Mouse (Mus musculus) lung, postnatal 25 days (tissue): ENCODE measurements around the gene Timd2.
"Not testable (repeated sequence)": the region's sequence is repeated elsewhere in the genome, so short reads cannot be mapped to it uniquely, and the experiment has no call there.

Experiments used
- DNase-seq: peaks from one replicate; pipeline ENCODE4 v3.0.0; 2022; ENCODE audit warnings: low spot score

The Timd2 gene

DNA sequence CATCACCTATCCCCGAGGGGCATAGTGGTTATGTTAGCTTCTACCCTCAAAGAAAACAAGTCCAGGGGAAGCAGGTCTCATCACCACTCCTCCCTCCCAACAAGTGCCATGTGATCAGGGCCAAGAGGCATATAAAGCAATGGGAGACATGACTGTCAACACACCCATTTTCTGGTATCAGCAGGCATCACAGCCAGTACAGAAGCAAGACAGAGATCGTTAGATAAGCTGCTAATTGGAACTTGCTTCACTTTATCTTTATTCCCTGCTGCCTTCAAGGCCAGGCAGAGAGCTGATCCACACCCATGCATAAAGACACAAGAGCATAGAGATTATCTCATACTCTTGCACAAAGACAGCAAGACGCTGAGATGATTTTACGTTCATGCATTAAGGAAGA, 43.6 kb downstream of the Timd2 start:
- no peak for DNase-seq

DNA sequence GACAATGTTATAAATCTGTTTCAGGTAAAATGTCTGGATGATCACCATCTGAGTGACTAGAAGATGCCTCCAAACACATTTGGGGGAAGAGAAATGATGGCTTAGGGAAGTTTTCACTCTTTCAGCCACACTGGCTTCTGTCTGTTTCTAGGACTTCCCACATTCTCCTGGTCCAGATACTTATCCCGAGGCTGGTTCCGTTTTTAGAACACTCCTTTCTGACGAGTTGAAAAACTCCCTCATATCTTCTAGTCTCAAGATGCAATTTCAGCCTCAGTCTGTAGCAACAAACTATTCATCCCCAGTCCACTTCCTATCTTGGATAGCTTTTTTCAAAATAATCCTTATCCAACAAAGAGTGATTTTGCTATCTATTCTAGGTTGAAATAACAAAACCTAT, 54.4 kb downstream of the Timd2 start:
- no peak for DNase-seq

DNA sequence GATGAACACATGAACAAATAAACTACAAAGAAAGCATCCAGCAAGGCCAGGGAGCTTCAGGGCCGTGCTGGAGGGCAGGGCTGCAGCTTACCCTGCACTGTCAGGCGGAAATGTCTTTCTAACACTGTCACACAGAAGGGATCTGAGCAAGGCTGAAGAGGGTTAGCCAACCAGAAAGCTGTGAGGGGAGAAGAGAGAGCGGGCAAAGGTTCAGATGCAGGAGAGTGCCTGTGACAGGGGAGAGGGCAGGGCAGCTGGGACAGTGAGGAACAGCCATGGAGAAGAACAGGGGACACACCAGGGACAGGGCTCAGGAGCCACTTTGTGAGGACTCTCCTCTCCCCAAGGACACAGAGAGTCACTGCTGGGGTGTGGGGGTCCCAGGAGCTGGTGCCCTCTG, 57.2 kb downstream of the Timd2 start:
- DNase-seq = not testable (repeated sequence)

DNA sequence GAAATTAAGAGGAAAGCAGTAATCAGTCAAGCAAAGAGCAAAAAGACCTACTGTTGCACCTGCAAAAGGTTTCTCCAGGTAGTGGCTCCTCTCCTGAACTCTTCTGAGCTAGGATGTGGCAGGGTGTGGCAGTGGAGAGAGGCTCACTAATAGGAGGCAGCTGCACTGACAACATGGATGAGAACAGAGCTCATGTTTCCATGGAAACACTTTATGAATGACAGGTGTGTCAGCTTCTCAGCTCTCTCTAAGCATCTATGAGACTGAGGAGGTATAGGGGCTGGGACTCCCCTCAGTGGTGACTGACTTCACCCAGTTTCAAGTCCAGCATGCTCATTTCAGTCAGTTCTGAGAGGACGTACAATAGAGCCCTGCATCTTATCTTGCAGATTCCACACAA, 62.0 kb downstream of the Timd2 start:
- no peak for DNase-seq

DNA sequence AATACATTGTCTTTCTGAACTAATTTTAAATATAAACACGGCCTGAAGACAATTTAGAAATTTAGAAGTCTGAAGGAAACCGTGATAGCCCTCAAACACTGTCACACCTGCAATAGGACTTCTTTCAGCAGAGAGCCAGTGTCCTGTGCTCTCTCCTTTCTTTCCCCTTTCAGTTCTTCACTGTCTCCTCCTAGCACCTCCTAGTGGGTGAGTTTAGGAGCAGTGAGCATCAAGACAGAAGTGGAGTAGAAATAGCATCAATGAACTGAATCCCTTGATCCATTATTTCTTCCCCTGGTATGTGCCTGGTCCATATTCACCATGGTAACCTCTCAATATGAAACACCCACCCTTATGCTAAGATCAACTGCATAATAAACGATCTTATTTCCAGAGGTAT, 70.3 kb downstream of the Timd2 start:
- DNase-seq = no peak

DNA sequence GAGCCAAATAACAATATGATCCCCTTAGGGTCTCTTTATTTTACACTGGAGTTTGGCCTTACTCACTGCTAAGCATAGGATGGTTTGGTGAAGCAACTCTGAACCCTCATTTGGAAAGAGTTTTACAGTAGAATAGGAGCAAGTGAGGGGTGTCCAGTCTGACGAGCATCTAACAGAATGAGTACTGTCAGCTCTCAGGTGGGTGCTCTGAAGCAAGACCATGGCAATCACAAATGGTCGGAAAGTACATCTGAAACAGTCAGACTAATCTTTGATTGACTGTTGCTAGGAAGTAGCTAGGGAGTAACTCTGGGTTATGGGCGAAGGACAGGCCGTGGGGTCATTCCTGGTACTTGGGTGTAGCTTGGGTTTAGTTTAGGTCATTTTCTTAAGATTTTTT, 71.3 kb downstream of the Timd2 start:
- not testable (repeated sequence) for DNase-seq

DNA sequence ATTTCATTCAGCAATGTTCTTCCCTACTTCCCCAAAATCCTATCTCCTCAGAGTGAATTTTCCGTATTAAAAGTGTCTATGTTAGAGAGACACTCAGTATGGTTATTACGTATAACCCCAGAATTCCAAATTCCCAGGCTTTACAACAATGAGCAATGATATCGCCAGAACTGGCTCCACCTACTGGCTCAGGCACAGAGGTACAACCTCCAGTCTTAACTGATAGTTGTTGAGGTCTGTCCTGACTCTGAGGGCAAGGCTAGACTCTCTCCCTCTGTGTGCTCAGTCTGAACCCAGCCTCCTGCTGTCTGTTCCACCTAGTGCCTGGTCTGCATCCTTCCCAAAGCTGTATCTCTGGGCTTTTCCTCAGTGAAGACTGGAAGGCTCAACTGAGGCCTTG, 75.2 kb downstream of the Timd2 start:
- DNase-seq = peak; percentile 9

DNA sequence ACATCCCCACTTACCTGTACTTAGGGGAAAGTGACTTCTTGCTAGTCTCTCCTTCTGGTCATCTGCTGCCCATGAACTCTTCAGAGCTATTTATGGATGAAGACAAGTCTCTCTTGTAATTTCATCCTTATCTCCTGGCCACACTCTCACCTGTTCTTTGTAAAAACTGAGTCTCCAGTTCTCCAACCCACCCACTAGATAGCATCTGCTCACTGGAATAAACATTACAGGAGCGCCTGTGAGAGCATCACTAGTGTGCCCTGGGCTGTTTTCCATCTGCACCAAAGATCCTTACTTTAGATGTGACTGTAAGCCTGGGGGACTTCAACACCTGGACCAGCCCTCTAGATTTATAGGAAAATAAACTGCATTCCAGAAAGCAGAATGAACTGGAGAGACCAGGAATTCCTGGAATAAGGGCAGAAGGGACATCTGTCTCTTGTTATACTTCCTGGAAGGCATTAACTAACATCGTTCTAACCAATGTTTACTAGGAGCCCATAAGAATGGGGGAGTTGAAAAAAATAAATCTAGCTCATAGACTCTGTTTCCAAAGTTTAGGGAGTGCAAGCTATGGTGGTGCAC, 77.6 kb downstream of the Timd2 start, which contains the start of gene Dppa1:
Gene Dppa1, minus strand, starts transcription at position 51 of the 585 bp plus-strand sequence.
- DNase-seq = no peak

DNA sequence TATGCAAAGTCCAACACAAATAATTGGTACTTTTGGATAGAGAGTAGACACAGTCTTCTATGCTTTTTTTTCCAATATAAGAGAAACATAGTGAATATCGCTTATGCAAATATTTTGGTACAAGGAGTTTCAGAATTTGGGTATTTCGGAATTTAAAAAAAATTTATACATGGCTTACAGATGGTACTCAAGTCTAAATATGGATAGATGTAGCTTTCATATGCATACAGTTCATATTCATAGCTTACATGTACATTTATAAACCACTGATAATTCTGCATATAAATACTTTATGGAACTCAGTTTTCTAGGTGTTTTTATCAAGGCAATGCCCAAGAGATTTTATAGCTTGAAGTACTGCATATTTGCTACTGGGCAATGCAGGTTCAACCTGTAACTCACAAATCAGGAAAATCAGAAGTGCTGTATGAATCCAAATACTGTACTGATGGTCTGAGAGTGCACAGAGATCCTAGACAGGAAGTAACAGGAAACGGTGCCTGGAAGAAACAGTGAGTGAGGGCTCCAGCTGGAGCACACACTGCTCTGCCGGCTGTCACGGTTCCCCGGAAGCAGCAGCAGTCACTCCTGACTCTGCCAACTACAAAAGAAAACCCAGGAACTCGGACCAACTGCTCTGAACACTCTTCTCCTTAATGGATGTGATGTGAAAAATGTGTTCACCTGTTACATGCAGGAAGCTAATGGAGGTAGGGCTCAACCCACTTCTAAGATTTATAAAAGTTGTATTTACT, 86.3 kb downstream of the Timd2 start:
- DNase-seq = no peak

DNA sequence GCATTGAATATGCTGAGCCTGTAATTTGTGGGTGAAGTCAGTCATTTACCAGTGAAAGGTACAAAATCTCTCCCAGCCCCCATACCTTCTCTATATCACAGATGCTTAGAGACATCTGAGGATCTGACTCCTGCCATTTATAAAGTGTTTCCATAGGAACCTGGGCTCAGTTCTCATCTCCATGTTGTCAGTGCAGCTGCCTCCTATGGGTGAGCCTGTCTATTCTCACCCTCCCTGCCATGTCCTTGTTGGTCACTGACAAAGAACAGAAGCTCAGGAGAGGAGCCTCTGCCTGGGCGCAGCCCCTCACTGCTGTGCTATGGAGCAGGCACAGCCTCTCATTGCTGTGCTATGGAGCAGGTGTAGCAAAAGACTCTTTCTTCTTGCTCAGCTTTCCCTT, 86.9 kb downstream of the Timd2 start:
- DNase-seq = no peak
